Mouse (Mus musculus): ENCODE measurements at regions not wholly inside any gene's neighbourhood (a gene's known extent, or its start where the extent isn't known, plus 50 kb on each side); places are given as distances from the start of the nearest gene placed in this dataset.

DNA sequence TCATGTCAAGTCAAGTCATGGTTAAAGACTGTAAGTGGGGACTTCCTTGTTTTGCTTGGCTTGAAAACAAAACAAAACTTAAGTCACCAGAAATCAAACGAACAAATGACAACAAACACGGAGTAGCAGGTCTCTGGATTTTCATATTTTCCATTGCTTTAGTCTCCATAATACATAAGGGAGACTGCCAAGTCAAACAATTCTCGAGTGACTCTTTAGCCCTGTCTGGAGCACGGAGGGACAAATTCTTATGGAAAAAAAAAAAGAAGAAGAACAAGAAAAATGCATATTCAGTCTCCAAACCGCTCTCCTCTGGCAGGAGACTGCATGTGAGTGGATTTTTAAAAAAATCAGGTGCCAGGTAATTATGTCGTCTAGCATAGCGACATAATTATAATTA is 129.6 kb upstream of the Med14 start:
- no peak overlapping the region for H3K27ac ChIP-seq (ENCODE audit: control insufficient read depth, insufficient read depth, low read length)
- H3K4me1 ChIP-seq (replicated peaks; ENCODE audit: control insufficient read depth, insufficient read depth, low read length), result no peaks in the 10 kb centered on the region
- WGBS, result 81% methylated on average over 7 of the region's 7 CpGs
- no peak for DNase-seq
- no peak for TF ChIP-seq CTCF (IDR thresholded peaks at IDR 0.05; ENCODE audit: borderline replicate concordance, control insufficient read depth, extremely low read depth, insufficient read depth, low read length, poor library complexity)
- TF ChIP-seq POLR2A (IDR thresholded peaks at IDR 0.05; ENCODE audit: control insufficient read depth, extremely low read depth, insufficient read depth, low read length, poor library complexity), result no peak
- no peak overlapping the region for H3K4me3 ChIP-seq (ENCODE audit: control insufficient read depth, insufficient read depth, low read length)
- H3K27me3 ChIP-seq (ENCODE audit: control insufficient read depth, insufficient read depth, low read length), result no peaks in the 10 kb centered on the region
- no peaks in the 10 kb centered on the region for H3K36me3 ChIP-seq (ENCODE audit: control insufficient read depth, insufficient read depth, low read length)

DNA sequence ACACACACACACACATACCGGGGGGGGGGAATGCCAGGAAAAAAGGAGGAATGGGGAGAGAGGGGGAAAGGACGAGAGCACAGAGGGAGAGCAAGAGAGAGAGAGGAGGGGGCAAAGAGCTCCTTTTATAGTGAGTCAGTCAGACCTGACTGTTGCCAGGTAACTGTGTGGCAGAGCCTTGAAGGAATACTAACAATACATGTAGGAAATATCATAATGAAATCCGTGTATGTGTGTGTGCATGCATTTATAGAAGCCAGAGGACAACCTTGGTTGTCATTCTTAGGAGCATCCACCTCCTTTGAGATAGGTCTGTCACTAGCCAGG is 127.6 kb upstream of the Med14 start:
- no peak for TF ChIP-seq POLR2A (IDR thresholded peaks at IDR 0.05; ENCODE audit: control insufficient read depth, extremely low read depth, insufficient read depth, low read length, poor library complexity)
- TF ChIP-seq CTCF (IDR thresholded peaks at IDR 0.05; ENCODE audit: borderline replicate concordance, control insufficient read depth, extremely low read depth, insufficient read depth, low read length, poor library complexity), result no peak
- WGBS, result 94% methylated on average over 2 of the region's 3 CpGs
- H3K27me3 ChIP-seq (ENCODE audit: control insufficient read depth, insufficient read depth, low read length), result no peaks in the 10 kb centered on the region
- H3K4me1 ChIP-seq (replicated peaks; ENCODE audit: control insufficient read depth, insufficient read depth, low read length), result no peaks in the 10 kb centered on the region
- H3K36me3 ChIP-seq (ENCODE audit: control insufficient read depth, insufficient read depth, low read length), result no peaks in the 10 kb centered on the region
- H3K27ac ChIP-seq (ENCODE audit: control insufficient read depth, insufficient read depth, low read length), result no peak overlapping the region
- no peak overlapping the region for H3K4me3 ChIP-seq (ENCODE audit: control insufficient read depth, insufficient read depth, low read length)
- no peak for DNase-seq

DNA sequence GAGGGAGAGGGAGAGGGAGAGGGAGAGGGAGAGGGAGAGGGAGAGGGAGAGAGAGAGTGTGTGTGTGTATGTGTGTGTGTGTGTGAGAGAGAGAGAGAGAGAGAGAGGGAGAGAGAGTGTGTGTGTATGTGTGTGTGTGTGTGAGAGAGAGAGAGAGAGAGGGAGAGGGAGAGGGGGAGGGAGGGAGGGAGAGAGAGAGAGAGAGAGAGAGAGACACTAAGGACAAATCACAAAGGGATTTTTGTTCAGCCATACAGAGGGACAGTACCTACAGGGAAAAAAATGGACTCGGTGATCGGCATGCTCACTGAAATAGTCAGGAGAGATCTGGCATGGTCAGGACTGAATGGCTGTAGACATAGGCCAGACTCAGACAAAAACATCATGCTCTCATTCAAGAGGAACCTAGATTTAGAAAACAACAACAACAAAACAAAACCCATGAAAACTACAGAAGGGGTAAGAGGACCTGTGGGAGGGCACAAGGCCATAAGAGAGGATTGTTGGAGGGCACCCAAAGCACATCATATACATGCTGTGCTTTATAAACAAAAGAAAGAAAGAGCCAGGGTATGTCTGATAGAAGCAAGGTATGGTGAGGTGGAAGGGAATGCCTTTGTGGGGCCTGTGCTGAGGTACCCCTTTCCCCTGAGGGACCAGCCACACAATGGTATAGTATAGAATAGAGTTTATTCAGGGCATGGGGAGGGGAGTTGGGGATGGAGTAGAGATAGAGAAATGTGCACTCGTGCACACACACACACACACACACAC is 127.0 kb upstream of the Med14 start:
- TF ChIP-seq CTCF (IDR thresholded peaks at IDR 0.05; ENCODE audit: borderline replicate concordance, control insufficient read depth, extremely low read depth, insufficient read depth, low read length, poor library complexity), result no peak
- no peak for TF ChIP-seq POLR2A (IDR thresholded peaks at IDR 0.05; ENCODE audit: control insufficient read depth, extremely low read depth, insufficient read depth, low read length, poor library complexity)
- no peaks in the 10 kb centered on the region for H3K27me3 ChIP-seq (ENCODE audit: control insufficient read depth, insufficient read depth, low read length)
- H3K4me1 ChIP-seq (replicated peaks; ENCODE audit: control insufficient read depth, insufficient read depth, low read length), result no peaks in the 10 kb centered on the region
- 93% methylated on average over 2 of the region's 3 CpGs for WGBS
- no peak overlapping the region for H3K27ac ChIP-seq (ENCODE audit: control insufficient read depth, insufficient read depth, low read length)
- DNase-seq, result no peak
- H3K4me3 ChIP-seq (ENCODE audit: control insufficient read depth, insufficient read depth, low read length), result no peak overlapping the region
- H3K36me3 ChIP-seq (ENCODE audit: control insufficient read depth, insufficient read depth, low read length), result no peaks in the 10 kb centered on the region

GRCm38 (mm10) chrX:12888010-12888707 is 126.3 kb upstream of the Med14 start:
- H3K27ac ChIP-seq (ENCODE audit: control insufficient read depth, insufficient read depth, low read length), result no peak overlapping the region
- no peaks in the 10 kb centered on the region for H3K36me3 ChIP-seq (ENCODE audit: control insufficient read depth, insufficient read depth, low read length)
- WGBS, result 92% methylated on average over 11 of the region's 11 CpGs
- H3K4me3 ChIP-seq (ENCODE audit: control insufficient read depth, insufficient read depth, low read length), result no peak overlapping the region
- H3K4me1 ChIP-seq (replicated peaks; ENCODE audit: control insufficient read depth, insufficient read depth, low read length), result no peaks in the 10 kb centered on the region
- no peaks in the 10 kb centered on the region for H3K27me3 ChIP-seq (ENCODE audit: control insufficient read depth, insufficient read depth, low read length)
- TF ChIP-seq CTCF (IDR thresholded peaks at IDR 0.05; ENCODE audit: borderline replicate concordance, control insufficient read depth, extremely low read depth, insufficient read depth, low read length, poor library complexity), result no peak
- no peak for DNase-seq

DNA sequence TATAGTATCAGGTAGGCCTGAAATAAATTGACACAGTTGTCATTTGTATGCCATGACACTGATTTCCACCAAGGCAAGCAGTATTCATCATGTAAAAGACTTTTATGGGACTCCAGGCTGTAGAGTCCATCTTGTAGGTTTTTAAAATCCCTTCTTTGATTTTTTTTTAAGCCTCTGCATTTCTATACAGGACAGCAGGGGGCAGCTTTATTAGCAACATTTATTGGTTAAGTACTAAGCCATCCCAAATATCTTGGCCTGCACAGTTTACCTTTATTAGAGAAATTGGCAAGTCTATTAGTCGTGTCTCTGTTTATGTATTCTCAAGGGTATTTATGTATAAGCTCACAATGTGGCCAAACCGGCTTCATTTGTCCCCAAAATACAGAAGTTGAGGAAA is 125.6 kb upstream of the Med14 start:
- no peak overlapping the region for H3K4me3 ChIP-seq (ENCODE audit: control insufficient read depth, insufficient read depth, low read length)
- H3K27me3 ChIP-seq (ENCODE audit: control insufficient read depth, insufficient read depth, low read length), result no peaks in the 10 kb centered on the region
- TF ChIP-seq POLR2A (IDR thresholded peaks at IDR 0.05; ENCODE audit: control insufficient read depth, extremely low read depth, insufficient read depth, low read length, poor library complexity), result no peak
- TF ChIP-seq CTCF (IDR thresholded peaks at IDR 0.05; ENCODE audit: borderline replicate concordance, control insufficient read depth, extremely low read depth, insufficient read depth, low read length, poor library complexity), result no peak
- H3K36me3 ChIP-seq (ENCODE audit: control insufficient read depth, insufficient read depth, low read length), result no peaks in the 10 kb centered on the region
- DNase-seq, result no peak
- WGBS, result 69% methylated on average over 2 of the region's 2 CpGs
- no peak overlapping the region for H3K27ac ChIP-seq (ENCODE audit: control insufficient read depth, insufficient read depth, low read length)
- H3K4me1 ChIP-seq (replicated peaks; ENCODE audit: control insufficient read depth, insufficient read depth, low read length), result no peaks in the 10 kb centered on the region

DNA sequence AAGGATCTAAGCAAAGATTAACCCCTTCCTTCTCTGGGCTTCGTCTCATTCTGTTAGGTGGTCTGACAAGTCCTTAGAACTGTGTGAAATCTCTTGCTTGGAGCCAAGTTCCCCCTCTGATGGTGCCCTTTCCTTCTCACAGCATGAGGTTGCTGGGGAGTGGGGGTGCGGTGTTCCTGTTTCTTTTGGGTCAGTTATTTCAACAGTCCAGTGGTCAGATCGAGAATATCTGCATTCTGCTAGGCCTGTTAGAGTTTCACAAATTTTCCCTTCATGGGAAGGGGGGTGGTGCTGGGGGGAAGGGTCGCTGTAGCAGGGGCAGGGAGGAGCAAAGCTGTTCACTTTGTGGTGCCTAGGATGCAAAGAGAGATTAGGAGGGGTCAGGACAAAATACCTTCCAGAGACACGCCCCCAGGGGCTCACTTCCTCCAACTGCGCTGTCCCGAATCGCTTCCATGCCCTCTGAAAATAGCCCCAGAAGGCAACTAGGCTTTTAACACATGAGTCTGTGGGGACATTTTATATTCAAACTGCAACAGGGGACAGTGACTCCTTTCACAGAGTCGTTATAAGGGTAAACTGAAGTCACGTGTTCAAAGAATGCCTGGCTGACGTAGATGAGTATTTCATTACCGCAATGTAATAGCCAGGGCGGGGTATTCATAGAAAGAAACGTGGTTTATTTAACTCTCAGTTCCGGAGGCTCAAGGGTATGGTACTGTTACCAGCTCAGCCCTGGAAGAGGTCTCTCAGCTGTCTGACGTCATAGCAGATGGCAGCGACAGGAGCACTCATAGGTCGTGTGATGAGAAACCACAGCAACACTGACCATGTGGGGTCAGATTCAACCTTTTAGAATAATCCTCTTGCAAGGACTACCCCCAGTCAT is 124.5 kb upstream of the Med14 start:
- Histone ChIP-seq H3K4me3 (ENCODE audit: control insufficient read depth, insufficient read depth, low read length) (no peak overlapping the region), H3K36me3 (ENCODE audit: control insufficient read depth, insufficient read depth, low read length) (no peaks in the 10 kb centered on the region), H3K27ac (ENCODE audit: control insufficient read depth, insufficient read depth, low read length) (no peak overlapping the region), H3K27me3 (ENCODE audit: control insufficient read depth, insufficient read depth, low read length) (no peaks in the 10 kb centered on the region), H3K4me1 (replicated peaks; ENCODE audit: control insufficient read depth, insufficient read depth, low read length) (no peaks in the 10 kb centered on the region)
- no peak for DNase-seq
- 72% methylated on average over 18 of the region's 18 CpGs for WGBS
- TF ChIP-seq POLR2A (IDR thresholded peaks at IDR 0.05; ENCODE audit: control insufficient read depth, extremely low read depth, insufficient read depth, low read length, poor library complexity), result no peak

Measured in thymus, adult 2 months (tissue).